Mouse (Mus musculus): ENCODE results near the gene Nrtn.

Nrtn gene

GRCm38 (mm10) chr17:56764474-56765354 lies 7.4 kb upstream of the Nrtn start, which contains the start of gene Dus3l:
Gene Dus3l, plus strand, starts transcription at chr17:56764757.
- in situ Hi-C loops (cut with MboI; ENCODE audit: low pct_unique_long_range_greater_than_20kb in 1 of 2, low sequenced_read_pairs in 2 of 2, unreplicated experiment in 1 of 2): no loop called here

- in situ Hi-C loops (cut with MboI; ENCODE audit: low pct_unique_long_range_greater_than_20kb in 1 of 2, low sequenced_read_pairs in 2 of 2, unreplicated experiment in 1 of 2): no loop called here
Observed at GRCm38 (mm10) chr17:56763741-56764250, 6.5 kb upstream of the Nrtn start.

GRCm38 (mm10) chr17:56762769-56763731 lies 5.7 kb upstream of the Nrtn start:
- in situ Hi-C loops (cut with MboI; ENCODE audit: low pct_unique_long_range_greater_than_20kb in 1 of 2, low sequenced_read_pairs in 2 of 2, unreplicated experiment in 1 of 2): no loop called here

- in situ Hi-C loops (cut with MboI; ENCODE audit: low pct_unique_long_range_greater_than_20kb in 1 of 2, low sequenced_read_pairs in 2 of 2, unreplicated experiment in 1 of 2): no loop called here
Observed at GRCm38 (mm10) chr17:56761991-56762410, 4.7 kb upstream of the Nrtn start.

GRCm38 (mm10) chr17:56761077-56761476 lies 3.7 kb upstream of the Nrtn start:
- in situ Hi-C loops (cut with MboI; ENCODE audit: low pct_unique_long_range_greater_than_20kb in 1 of 2, low sequenced_read_pairs in 2 of 2, unreplicated experiment in 1 of 2): no loop called here

GRCm38 (mm10) chr17:56759261-56759660 lies 1.9 kb upstream of the Nrtn start:
- in situ Hi-C loops (cut with MboI; ENCODE audit: low pct_unique_long_range_greater_than_20kb in 1 of 2, low sequenced_read_pairs in 2 of 2, unreplicated experiment in 1 of 2): no loop called here

GRCm38 (mm10) chr17:56758132-56758531 lies 802 bp upstream of the Nrtn start:
- in situ Hi-C loops (cut with MboI; ENCODE audit: low pct_unique_long_range_greater_than_20kb in 1 of 2, low sequenced_read_pairs in 2 of 2, unreplicated experiment in 1 of 2): no loop called here

GRCm38 (mm10) chr17:56756703-56757399 lies 479 bp downstream of the Nrtn start:
- in situ Hi-C loops (cut with MboI; ENCODE audit: low pct_unique_long_range_greater_than_20kb in 1 of 2, low sequenced_read_pairs in 2 of 2, unreplicated experiment in 1 of 2): no loop called here

GRCm38 (mm10) chr17:56754271-56755185 lies 2.8 kb downstream of the Nrtn start:
- in situ Hi-C loops (cut with MboI; ENCODE audit: low pct_unique_long_range_greater_than_20kb in 1 of 2, low sequenced_read_pairs in 2 of 2, unreplicated experiment in 1 of 2): no loop called here

GRCm38 (mm10) chr17:56753452-56753851 lies 3.9 kb downstream of the Nrtn start:
- in situ Hi-C loops (cut with MboI; ENCODE audit: low pct_unique_long_range_greater_than_20kb in 1 of 2, low sequenced_read_pairs in 2 of 2, unreplicated experiment in 1 of 2): no loop called here

- in situ Hi-C loops (cut with MboI; ENCODE audit: low pct_unique_long_range_greater_than_20kb in 1 of 2, low sequenced_read_pairs in 2 of 2, unreplicated experiment in 1 of 2): no loop called here
Observed at GRCm38 (mm10) chr17:56751404-56752072, 5.8 kb downstream of the Nrtn start.

- in situ Hi-C loops (cut with MboI; ENCODE audit: low pct_unique_long_range_greater_than_20kb in 1 of 2, low sequenced_read_pairs in 2 of 2, unreplicated experiment in 1 of 2): no loop called here
Observed at GRCm38 (mm10) chr17:56744173-56744572, 13.2 kb downstream of the Nrtn start.

- in situ Hi-C loops (cut with MboI; ENCODE audit: low pct_unique_long_range_greater_than_20kb in 1 of 2, low sequenced_read_pairs in 2 of 2, unreplicated experiment in 1 of 2): no loop called here
Observed at GRCm38 (mm10) chr17:56740788-56741160, 16.6 kb downstream of the Nrtn start.

- in situ Hi-C loops (cut with MboI; ENCODE audit: low pct_unique_long_range_greater_than_20kb in 1 of 2, low sequenced_read_pairs in 2 of 2, unreplicated experiment in 1 of 2): no loop called here
Observed at GRCm38 (mm10) chr17:56740118-56740787, 17.1 kb downstream of the Nrtn start.

GRCm38 (mm10) chr17:56738221-56738620 lies 19.1 kb downstream of the Nrtn start:
- in situ Hi-C loops (cut with MboI; ENCODE audit: low pct_unique_long_range_greater_than_20kb in 1 of 2, low sequenced_read_pairs in 2 of 2, unreplicated experiment in 1 of 2): no loop called here

- in situ Hi-C loops (cut with MboI; ENCODE audit: low pct_unique_long_range_greater_than_20kb in 1 of 2, low sequenced_read_pairs in 2 of 2, unreplicated experiment in 1 of 2): no loop called here
Observed at GRCm38 (mm10) chr17:56736534-56736933, 20.8 kb downstream of the Nrtn start.

Data from mouse embryonic stem cell (cell line).